Mouse (Mus musculus) limb, embryonic 10.5 days (tissue): ENCODE results near the gene Zfp184. TPM values are rescaled to one million over a fixed set of nuclear protein-coding genes. Genes with fewer than 3 reads are reported as not detected.
A peak's percentile ranks its signal among the peaks of the same experiment; 100 is the strongest.

ENCODE experiments used
- DNase-seq: peaks from one replicate; pipeline ENCODE4 v3.0.0-alpha.2; 2017; ENCODE audit warnings: low spot score
- H3K27ac ChIP-seq: fragments of 300-500 bp; sonication (generic); 2 replicates; pipeline ENCODE4 v1.5.1; 2016; ENCODE audit warnings: mild to moderate bottlenecking
- H3K27me3 ChIP-seq: fragments of 300-500 bp; sonication (generic); 2 replicates; pipeline ENCODE4 v1.6.1; 2016; ENCODE audit warnings: low read depth, mild to moderate bottlenecking; ENCODE audit not compliant: poor library complexity, severe bottlenecking
- H3K36me3 ChIP-seq: fragments of 300-500 bp; sonication (generic); 2 replicates; pipeline ENCODE4 v1.6.1; 2016; ENCODE audit warnings: mild to moderate bottlenecking, moderate library complexity
- H3K4me1 ChIP-seq: fragments of 300-500 bp; sonication (generic); 2 replicates; pipeline ENCODE4 v1.6.1; 2016
- H3K4me3 ChIP-seq: fragments of 300-500 bp; sonication (generic); 2 replicates; pipeline ENCODE4 v1.5.1; 2016; ENCODE audit warnings: mild to moderate bottlenecking, moderate library complexity
- H3K9me3 ChIP-seq: fragments of 300-500 bp; sonication (generic); replicated peaks from 2 replicates; pipeline ENCODE4 v1.6.1; 2016; ENCODE audit warnings: mild to moderate bottlenecking
- whole genome bisulfite sequencing: fragments of 180-500 bp; shearing (Covaris S2); methylation state at CpG from one replicate; pipeline ENCODE4 v1.1.7; 2016; 5-methylcytosine and 5-hydroxymethylcytosine counted together
- polyA plus RNA-seq: library from polyadenylated mRNA; unstranded; fragments of >200 nt; fragmentation: Nextera tagmentation; extraction: Ambion mirVana; gene quantifications from 2 replicates; pipeline ENCODE4 v1.2.1, GENCODE M21; 2016

Zfp184 gene
- polyA plus RNA-seq, 1 experiment from 2014 or later, result 27.0 TPM

- Histone ChIP-seq H3K4me3 (peak overlapping the region; percentile 52), H3K9me3 (no peaks in the 10 kb centered on the region), H3K36me3 (no peaks in the 10 kb centered on the region), H3K27me3 (peaks cover 78% of the 10 kb centered on the region), H3K4me1 (peaks cover 29% of the 10 kb centered on the region), H3K27ac (no peak overlapping the region)
- no peak for DNase-seq
- under 1% methylated on average over 21 of the region's 21 CpGs for WGBS
These were observed 52.4 kb downstream of the Zfp184 start for GRCm38 (mm10) chr13:21997201-21997820.

- H3K27ac ChIP-seq, result no peak overlapping the region
- H3K4me1 ChIP-seq, result peaks cover 29% of the 10 kb centered on the region
- H3K9me3 ChIP-seq, result no peaks in the 10 kb centered on the region
- 16% methylated on average over 4 of the region's 4 CpGs for WGBS
- H3K4me3 ChIP-seq, result peak overlapping the region; percentile 52
- peaks cover 82% of the 10 kb centered on the region for H3K27me3 ChIP-seq
- no peak for DNase-seq
- no peaks in the 10 kb centered on the region for H3K36me3 ChIP-seq
These were observed 52.9 kb downstream of the Zfp184 start for GRCm38 (mm10) chr13:21997821-21998220.

GRCm38 (mm10) chr13:21998412-21998811 lies 53.5 kb downstream of the Zfp184 start:
- 23% methylated on average over 3 of the region's 3 CpGs for WGBS
- Histone ChIP-seq H3K4me3 (no peak overlapping the region), H3K27me3 (peaks cover 85% of the 10 kb centered on the region), H3K9me3 (no peaks in the 10 kb centered on the region), H3K36me3 (no peaks in the 10 kb centered on the region), H3K27ac (no peak overlapping the region), H3K4me1 (peaks cover 29% of the 10 kb centered on the region)
- DNase-seq, result no peak

GRCm38 (mm10) chr13:21999147-21999546 lies 54.3 kb downstream of the Zfp184 start:
- Histone ChIP-seq H3K9me3 (no peaks in the 10 kb centered on the region), H3K4me3 (no peak overlapping the region), H3K4me1 (peaks cover 29% of the 10 kb centered on the region), H3K27me3 (peaks cover 92% of the 10 kb centered on the region), H3K27ac (no peak overlapping the region), H3K36me3 (no peaks in the 10 kb centered on the region)
- DNase-seq, result no peak
- 40% methylated on average over 4 of the region's 4 CpGs for WGBS

GRCm38 (mm10) chr13:22001346-22001745 lies 56.5 kb downstream of the Zfp184 start:
- 54% methylated on average over 2 of the region's 2 CpGs for whole genome bisulfite sequencing
- no peaks in the 10 kb centered on the region for H3K9me3 ChIP-seq
- no peaks in the 10 kb centered on the region for H3K36me3 ChIP-seq
- DNase-seq, result no peak
- H3K27me3 ChIP-seq, result peaks cover 100% of the 10 kb centered on the region
- H3K4me3 ChIP-seq, result no peak overlapping the region
- no peak overlapping the region for H3K27ac ChIP-seq
- peaks cover 27% of the 10 kb centered on the region for H3K4me1 ChIP-seq

- Histone ChIP-seq H3K4me1 (peaks cover 29% of the 10 kb centered on the region), H3K9me3 (no peaks in the 10 kb centered on the region), H3K27ac (no peak overlapping the region), H3K36me3 (no peaks in the 10 kb centered on the region), H3K4me3 (no peak overlapping the region), H3K27me3 (peaks cover 100% of the 10 kb centered on the region)
- DNase-seq, result no peak
- WGBS, result 17% methylated on average over 5 of the region's 5 CpGs
These were observed 56.9 kb downstream of the Zfp184 start for GRCm38 (mm10) chr13:22001823-22002222.

- peak; percentile 73 for DNase-seq
- Histone ChIP-seq H3K36me3 (no peaks in the 10 kb centered on the region), H3K27ac (peak overlapping the region; percentile 40; the same call in 1 of the 2 replicates), H3K4me3 (peak overlapping the region; percentile 65), H3K27me3 (peaks cover 100% of the 10 kb centered on the region), H3K4me1 (peaks cover 25% of the 10 kb centered on the region), H3K9me3 (no peaks in the 10 kb centered on the region)
- under 1% methylated on average over 45 of the region's 45 CpGs for WGBS
These were observed 60.9 kb downstream of the Zfp184 start for GRCm38 (mm10) chr13:22005605-22006333.

- no peaks in the 10 kb centered on the region for H3K36me3 ChIP-seq
- peak; percentile 83 for DNase-seq
- peak overlapping the region; percentile 65 for H3K4me3 ChIP-seq
- peaks cover 25% of the 10 kb centered on the region for H3K4me1 ChIP-seq
- WGBS, result under 1% methylated on average over 38 of the region's 38 CpGs
- H3K27ac ChIP-seq, result no peak overlapping the region
- peaks cover 100% of the 10 kb centered on the region for H3K27me3 ChIP-seq
- H3K9me3 ChIP-seq, result no peaks in the 10 kb centered on the region
These were observed 61.6 kb downstream of the Zfp184 start for GRCm38 (mm10) chr13:22006334-22007120.

- H3K9me3 ChIP-seq, result no peaks in the 10 kb centered on the region
- H3K27me3 ChIP-seq, result peaks cover 100% of the 10 kb centered on the region
- no peaks in the 10 kb centered on the region for H3K36me3 ChIP-seq
- 2% methylated on average over 18 of the region's 18 CpGs for WGBS
- peaks cover 20% of the 10 kb centered on the region for H3K4me1 ChIP-seq
- no peak for DNase-seq
- H3K27ac ChIP-seq, result no peak overlapping the region
- H3K4me3 ChIP-seq, result peak overlapping the region; percentile 65
These were observed 62.2 kb downstream of the Zfp184 start for GRCm38 (mm10) chr13:22007121-22007510.

GRCm38 (mm10) chr13:22007872-22008271 lies 63.0 kb downstream of the Zfp184 start:
- no peak overlapping the region for H3K27ac ChIP-seq
- WGBS, result 53% methylated on average over 7 of the region's 7 CpGs
- H3K36me3 ChIP-seq, result no peaks in the 10 kb centered on the region
- H3K4me3 ChIP-seq, result no peak overlapping the region
- H3K4me1 ChIP-seq, result peaks cover 20% of the 10 kb centered on the region
- H3K9me3 ChIP-seq, result no peaks in the 10 kb centered on the region
- DNase-seq, result no peak
- H3K27me3 ChIP-seq, result peaks cover 100% of the 10 kb centered on the region

- no peak for DNase-seq
- peaks cover 100% of the 10 kb centered on the region for H3K27me3 ChIP-seq
- peaks cover 20% of the 10 kb centered on the region for H3K4me1 ChIP-seq
- 76% methylated on average over 3 of the region's 3 CpGs for WGBS
- no peaks in the 10 kb centered on the region for H3K9me3 ChIP-seq
- H3K36me3 ChIP-seq, result no peaks in the 10 kb centered on the region
- H3K4me3 ChIP-seq, result no peak overlapping the region
- H3K27ac ChIP-seq, result no peak overlapping the region
These were observed 63.8 kb downstream of the Zfp184 start for GRCm38 (mm10) chr13:22008707-22009106.

- no peaks in the 10 kb centered on the region for H3K9me3 ChIP-seq
- H3K27me3 ChIP-seq, result peaks cover 100% of the 10 kb centered on the region
- H3K4me1 ChIP-seq, result peaks cover 26% of the 10 kb centered on the region
- no peaks in the 10 kb centered on the region for H3K36me3 ChIP-seq
- no peak within 1 kb of the TSS for H3K4me3 ChIP-seq
- DNase-seq, result no peak
- 40% methylated on average over 6 of the region's 7 CpGs for WGBS
- H3K27ac ChIP-seq, result no peak within 1 kb of the TSS
These were observed 64.7 kb downstream of the Zfp184 start, which contains the start of gene Prss16 for GRCm38 (mm10) chr13:22009642-22010041. TSS of gene Prss16 (minus strand) at chr13:22009742.
